Mouse (Mus musculus): Measurements from ENCODE around the gene Plekhg1.

The Plekhg1 gene

DNA sequence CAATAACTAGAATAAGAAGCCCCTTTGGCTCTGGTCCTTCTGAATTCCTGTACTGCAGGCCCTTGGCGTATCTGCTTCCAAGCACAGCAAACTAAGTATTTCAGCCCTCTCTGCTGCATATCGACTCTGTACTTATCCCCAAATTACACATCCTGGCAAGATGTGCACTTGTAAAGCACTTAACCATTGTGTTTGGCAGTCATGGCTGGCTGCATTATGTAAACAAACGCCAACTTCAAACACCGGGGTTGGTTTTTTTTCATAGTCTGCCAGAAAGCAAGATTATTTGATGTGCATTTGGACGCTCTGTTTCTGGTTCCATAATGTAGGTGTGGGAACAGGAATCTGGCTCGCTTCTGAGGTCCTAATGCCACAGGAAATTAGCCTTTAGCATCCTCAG lies 83.7 kb downstream of the Plekhg1 start:
- in situ Hi-C loops (cut with MboI; ENCODE audit: low sequenced_read_pairs), result no loop called here

DNA sequence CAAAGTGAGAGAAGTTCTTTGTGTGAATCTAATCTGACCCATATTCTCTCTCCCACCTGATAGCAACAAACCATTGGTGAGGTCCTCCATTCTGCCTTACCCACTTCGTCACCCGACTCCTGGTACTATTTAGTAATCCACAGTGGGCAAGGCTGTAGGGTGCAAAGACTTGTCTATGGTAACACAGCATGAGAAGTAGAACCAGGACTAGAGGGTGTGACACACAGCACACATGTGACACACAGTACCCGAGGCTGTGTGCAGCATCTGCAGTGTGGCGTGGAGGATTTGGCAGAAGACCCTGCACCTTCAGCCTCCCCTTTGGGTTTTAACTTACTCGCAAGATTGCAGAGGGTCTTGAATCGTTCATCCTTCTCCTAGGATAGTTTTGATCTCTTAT lies 85.9 kb downstream of the Plekhg1 start:
- in situ Hi-C loops (cut with MboI; ENCODE audit: low sequenced_read_pairs), result no loop called here

DNA sequence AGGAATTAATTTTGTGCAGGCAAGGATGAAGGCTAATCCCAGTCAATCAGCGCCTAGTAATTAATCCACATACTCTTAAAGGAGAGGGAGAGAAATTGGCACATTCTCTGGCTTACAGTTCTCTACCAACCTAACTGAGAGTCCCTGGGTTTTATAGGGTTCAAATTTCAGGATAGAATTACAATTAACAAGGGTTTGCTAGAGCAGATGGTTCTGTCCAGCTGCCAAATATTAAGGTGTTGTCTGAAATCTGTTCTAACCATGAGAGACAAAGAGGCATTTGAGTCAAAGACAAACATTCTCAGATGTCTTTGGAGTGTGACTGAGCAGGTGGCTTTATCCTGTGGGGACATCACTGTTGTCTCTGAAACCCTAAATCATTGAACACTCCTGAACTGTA lies 87.2 kb downstream of the Plekhg1 start:
- in situ Hi-C loops (cut with MboI; ENCODE audit: low sequenced_read_pairs), result no loop called here

DNA sequence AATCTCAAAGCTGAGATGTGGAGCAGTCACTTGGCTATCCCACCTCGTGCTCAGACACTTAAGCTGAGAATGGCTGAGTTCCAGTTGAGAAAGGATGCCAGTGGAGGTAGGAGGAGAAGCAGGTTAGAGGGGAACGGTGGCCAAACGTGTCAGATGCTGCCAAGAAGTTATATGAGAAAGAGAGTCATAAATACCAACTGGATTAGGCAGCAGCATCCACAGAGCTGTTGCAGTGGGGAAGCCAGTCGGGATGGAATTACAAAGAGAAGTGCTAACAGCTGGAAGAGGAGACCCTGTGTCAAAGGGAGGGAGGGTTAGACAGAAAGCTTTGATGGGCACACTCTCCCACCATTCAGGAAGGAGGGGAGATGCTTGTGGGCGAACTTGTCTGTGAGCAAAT lies 89.3 kb downstream of the Plekhg1 start:
- in situ Hi-C loops (cut with MboI; ENCODE audit: low sequenced_read_pairs), result no loop called here

DNA sequence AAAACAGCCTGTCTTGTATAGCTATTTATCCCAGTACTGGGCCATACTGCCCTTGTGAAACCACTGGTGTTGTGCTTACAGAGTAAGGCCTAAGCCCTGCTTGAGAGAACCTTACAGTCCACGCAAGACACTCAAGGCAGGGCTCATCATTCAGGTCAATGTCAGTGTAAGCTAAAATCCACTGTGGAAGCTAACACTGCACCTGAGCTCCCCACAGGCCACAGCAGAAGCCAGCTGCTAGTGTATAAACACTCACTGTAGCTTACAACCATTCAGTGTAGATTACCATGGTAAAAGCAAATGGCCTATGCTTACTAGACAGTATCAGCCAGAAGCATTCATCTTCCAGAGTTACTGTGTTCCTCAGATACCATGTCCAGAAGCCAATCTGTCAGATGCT lies 90.5 kb downstream of the Plekhg1 start:
- in situ Hi-C loops (cut with MboI; ENCODE audit: low sequenced_read_pairs), result no loop called here

DNA sequence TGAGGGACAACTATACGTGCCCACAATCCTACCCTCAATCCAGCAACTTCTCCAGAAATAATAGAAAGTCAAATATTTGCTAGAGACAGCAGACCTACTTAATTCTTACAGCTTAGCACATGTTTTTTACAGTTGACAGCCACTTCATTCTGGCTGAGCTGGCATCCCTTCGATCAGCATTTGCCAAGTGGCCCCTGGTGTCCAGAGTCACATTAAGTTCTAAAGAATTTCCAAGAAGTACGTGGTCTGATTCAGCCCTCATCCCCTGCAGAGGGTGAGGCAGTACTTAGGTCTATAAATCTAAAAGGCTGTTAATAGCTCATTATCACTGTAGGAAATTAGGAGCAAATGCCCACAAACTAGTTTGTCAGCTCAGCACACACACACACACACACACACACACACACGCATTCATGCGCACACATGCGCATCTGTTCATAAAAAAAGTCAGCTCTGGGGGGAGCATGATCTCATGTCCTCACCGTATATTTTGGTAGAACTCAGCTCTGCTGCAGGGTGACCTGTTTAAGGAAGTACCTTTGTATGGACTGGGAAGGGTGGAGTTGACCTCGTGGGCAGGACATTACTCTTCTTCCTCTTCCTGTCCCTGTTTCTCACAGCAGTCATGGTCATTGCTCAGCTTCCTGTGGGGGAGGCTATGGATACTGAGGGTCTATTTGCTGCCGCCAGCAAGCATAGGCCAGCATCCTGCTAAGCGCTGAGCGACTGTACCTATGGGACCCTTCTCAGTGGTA lies 91.6 kb downstream of the Plekhg1 start:
- in situ Hi-C loops (cut with MboI; ENCODE audit: low sequenced_read_pairs), result no loop called here

DNA sequence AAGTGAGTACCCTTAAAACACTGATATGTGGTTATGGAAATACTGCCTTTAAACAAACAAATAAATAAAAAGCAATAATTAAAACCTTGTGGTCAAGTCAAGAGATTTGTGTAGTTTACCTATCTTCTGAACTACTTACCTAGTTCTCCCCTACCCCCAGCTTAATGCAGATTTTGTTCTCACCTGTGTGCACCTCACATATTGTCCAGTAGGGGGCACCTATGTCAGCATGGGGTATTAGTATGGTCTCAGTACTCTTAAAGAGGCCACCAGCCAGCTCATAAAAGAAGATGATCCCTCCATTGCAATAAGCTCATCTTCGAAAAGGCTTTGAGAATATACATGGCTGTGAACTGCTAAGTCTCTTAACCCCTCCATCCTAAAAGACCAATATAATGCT lies 93.9 kb downstream of the Plekhg1 start:
- in situ Hi-C loops (cut with MboI; ENCODE audit: low sequenced_read_pairs), result no loop called here

DNA sequence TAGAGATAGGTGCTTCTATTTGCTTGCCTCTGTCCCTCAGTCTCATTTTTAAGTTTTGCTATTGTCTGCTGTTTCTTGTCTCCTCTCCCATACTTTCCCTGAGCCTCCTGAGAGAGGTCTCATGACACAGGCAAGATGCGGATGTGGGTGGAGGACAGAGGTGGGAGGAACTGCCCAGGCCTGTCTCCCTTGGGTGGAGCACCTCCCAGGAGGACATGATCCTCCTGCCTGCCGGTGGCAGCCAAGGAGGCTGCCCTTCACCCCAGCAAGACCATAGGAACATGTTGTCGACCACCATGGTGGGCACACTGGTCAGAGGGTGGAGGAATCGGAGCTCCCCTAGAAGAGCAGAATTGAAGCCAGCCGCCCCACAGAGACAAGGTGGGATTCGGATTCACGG lies 94.5 kb downstream of the Plekhg1 start:
- in situ Hi-C loops (cut with MboI; ENCODE audit: low sequenced_read_pairs), result no loop called here

DNA sequence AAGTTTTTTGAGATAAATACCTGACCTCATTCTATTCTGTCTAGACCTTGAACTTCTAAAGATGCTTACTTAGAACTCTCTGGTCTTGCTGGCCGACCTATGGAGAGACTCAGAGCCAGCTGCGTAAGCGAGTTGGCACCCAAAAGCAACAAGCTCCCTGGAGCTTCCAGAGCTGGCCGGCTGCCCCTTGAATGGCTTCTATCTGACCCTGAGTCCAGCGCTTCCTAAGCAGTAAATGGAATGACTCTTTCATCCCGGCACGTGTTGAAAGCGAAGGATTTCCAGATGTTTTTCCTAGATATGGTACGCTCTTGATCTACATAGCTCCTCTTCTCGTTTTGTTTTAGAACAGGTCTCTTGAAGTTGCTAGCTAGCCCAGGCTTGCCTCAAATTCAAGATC lies 95.5 kb downstream of the Plekhg1 start:
- in situ Hi-C loops (cut with MboI; ENCODE audit: low sequenced_read_pairs), result no loop called here

DNA sequence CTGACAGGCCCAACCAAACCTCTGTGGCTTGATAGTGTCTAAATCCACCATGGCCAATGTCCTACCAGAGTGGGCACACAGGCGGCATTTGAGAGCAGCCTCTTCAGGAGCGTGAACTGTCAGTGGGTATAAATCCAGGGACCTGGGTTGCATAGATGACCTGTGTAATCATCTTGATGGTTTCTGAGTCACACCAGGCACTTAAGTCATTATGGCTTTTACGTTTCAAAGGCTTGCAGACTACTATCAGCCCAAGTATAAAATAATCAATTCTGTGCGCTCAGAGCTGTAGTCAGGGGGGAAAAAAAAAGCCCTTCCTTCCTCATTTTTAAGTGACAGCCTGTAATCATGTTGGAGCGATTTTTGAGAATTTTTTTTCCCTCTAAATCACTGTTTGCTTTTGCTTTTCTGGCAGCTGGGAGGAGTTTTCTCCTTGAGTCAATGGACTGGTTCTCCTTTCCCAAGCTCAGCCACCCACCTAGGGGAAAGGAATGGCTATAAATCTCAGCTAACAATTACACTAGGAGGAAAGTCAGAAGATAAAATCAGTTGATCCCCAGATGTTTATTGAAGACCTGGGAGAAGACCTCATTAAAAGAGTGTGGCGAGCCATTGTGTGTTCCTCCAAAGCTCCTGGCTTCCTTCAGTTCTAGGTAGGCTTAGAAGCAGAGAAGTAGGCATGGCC lies 99.7 kb downstream of the Plekhg1 start:
- in situ Hi-C loops (cut with MboI; ENCODE audit: low sequenced_read_pairs), result no loop called here

DNA sequence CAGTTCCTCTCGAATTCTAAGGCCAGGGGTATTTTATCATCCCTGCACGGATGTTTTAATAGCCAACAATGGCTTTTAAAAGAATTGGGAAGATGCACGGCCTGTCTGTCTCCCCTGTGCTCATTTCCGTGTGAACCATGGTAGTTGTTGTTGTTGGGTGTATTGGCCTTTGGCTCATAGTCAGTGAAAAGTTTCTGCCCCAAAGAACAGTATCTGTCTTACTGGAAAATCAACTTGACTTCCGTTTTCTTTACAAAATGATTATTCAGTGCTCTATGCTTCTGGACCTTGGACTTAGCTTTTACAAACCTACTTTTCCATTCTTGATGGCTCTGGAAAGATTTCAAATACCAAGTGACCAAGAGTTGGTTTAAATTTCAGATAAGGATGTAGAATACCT lies 104.3 kb downstream of the Plekhg1 start:
- in situ Hi-C loops (cut with MboI; ENCODE audit: low sequenced_read_pairs), result no loop called here

DNA sequence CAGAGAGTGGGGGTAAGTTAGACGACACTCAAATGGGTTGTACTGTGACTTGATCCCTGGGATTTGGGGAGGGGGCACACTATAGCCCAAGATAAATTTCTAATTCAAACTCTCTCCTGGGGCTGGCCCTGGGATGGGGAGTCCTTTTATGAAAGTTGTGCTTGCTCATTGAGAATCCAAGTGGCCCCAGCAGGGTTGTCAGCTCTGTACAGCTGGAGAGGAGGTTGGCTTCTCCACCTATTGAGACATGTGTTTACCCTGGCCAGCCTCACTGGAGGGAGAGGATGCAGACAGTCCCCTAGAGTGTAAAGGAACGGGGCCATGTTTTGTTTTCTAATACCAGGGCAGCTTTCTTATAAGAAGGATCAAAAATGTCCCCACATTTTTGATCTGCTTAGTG lies 106.9 kb downstream of the Plekhg1 start:
- in situ Hi-C loops (cut with MboI; ENCODE audit: low sequenced_read_pairs), result no loop called here

DNA sequence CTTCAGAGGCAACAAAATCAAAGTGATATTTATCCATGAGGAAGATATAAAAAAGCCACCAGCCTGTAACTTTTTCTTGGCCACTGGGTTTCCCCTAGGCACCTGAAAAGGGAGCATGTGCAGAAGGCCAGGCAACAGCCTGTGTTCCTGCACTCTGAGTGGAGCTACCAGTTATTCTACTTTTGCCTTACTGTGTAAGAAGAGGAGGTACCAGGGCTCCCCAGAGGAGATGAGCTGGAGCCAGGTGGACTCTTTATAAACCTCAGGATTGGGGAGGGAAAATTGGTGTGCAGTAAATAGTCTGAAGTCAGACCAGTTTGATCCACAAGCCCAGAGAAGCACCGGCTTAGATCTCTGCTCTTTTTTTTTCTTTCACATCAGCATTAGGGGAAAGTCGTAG lies 111.3 kb downstream of the Plekhg1 start:
- in situ Hi-C loops (cut with MboI; ENCODE audit: low sequenced_read_pairs), result no loop called here

DNA sequence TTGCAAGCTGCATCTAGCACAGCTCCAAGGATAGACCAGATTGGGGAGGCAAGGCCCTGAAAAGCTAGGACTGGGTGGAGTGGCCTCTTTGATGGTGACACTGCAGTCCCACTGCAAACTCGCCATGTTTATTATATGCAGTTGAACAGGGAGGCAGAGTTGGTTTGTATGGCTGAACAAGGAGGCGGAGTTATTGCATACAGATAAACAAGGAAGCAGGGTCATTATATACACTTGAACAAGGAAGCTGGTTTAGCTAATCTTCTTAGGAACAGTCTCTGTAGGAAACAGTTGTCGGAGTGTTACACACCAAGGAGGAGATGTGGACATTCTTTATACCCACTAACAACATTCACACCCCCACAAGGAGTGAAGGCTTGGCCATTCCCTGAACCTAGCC lies 112.6 kb downstream of the Plekhg1 start:
- in situ Hi-C loops (cut with MboI; ENCODE audit: low sequenced_read_pairs), result no loop called here

DNA sequence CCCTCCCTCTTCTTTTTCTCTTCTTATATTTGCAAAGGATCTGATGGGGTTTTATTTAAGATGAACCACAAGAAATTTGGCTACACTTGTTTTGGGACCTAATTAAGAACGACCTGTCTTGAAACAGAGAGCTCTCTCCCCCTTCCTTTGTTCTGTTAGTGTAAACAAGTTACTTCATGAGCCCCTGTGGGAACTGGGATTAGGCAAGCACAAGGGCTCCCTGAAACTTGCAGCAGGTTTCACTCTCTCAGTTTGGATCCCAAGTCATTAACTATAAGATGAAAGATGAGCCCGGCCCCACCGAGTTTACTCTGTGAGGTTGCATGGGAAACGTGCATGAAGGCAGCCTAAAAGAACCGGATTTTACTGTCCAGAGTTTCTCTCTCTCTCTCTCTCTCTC lies 117.7 kb downstream of the Plekhg1 start:
- in situ Hi-C loops (cut with MboI; ENCODE audit: low sequenced_read_pairs), result no loop called here

DNA sequence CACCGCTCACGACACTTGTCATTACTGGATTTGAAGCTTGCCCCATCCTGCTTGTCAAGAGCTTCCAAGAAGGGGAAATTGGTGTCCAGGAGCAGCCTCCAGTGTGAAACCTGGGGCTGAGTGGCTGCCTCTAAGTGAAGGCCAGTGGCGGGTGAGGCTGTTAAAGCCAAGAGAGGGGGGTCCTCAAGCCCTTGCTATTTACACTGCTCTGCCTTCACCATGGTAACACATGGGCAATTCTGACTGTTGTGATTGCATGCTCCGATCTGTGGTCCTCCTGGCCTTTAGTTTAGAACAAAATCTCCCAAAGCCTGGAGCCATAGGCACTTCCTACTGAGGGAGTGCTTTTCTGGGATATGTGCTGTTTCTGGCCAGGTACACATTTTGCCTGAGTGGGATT lies 118.3 kb downstream of the Plekhg1 start:
- in situ Hi-C loops (cut with MboI; ENCODE audit: low sequenced_read_pairs), result no loop called here

DNA sequence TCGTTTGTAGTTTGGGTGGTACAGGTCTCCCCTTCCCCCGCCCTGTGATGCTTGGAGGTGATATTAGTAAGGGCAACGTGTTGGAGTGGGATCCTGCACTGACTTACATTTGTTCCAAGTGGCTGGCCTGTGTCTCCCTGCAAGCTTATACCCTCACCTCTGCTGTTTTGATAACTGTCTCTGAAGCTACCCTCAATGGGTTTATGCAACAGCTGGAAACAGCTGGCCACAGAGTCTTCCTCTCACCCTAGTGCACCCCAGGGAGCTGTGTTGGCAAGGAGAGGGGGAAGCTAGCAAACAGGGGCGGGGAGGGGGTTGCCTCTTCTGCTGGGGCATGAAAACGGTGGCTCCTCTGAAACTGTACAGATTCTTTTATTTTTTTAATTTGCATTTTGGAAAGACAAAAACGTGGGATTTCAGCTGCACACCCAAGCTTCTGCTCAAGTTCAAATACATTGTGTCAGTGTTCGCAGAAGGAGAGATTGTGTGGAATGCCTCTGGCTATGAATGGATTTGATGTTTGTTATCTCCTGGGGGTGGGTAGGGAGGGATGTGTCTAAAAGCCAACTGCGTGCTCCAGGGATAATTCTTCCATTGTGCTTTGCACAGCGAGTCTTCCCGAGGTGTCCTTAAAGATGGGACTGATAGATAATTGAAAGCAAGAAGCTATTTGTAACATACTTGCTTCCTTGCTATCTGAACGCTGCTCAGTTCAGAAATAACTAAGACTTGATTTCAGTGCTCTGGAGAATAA lies 119.0 kb downstream of the Plekhg1 start:
- in situ Hi-C loops (cut with MboI; ENCODE audit: low sequenced_read_pairs), result no loop called here

DNA sequence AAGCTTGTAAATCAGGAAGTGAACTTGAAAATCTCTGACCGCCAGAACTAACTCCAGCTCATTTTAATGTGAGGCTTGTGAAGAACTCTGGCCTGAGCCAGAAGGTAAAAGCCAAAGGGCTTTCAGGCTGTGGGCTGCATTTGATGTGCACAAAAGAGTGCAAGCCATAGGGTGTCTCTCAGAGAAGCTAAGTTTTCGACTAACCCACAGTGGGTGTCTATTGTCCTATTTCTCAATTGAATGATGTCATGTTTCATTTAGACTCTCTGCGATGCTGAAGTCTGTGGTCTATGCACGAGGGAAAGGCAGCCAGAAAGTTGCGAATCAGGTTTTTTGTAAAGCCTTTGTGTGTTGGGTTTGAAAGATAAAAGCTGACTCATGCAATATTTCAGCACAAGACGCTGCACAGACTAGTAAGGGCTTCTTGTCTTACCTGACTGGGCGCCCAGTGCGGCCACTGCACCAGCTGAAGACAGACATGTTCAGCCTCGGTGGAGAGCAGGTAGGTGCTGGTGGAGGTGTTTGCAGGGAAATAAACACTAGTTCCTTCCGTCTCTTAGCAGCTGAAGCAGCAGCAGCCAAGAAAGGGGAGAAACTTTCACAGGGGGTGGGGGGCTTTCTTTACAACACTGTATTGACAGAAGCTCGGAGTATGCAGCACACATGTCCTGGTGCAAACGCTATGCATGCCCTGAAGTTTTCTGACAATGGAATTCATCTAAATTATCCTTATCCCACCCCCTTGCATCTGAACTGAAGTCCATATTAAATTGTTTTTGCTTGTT lies 123.4 kb downstream of the Plekhg1 start:
- in situ Hi-C loops (cut with MboI; ENCODE audit: low sequenced_read_pairs), result no loop called here

DNA sequence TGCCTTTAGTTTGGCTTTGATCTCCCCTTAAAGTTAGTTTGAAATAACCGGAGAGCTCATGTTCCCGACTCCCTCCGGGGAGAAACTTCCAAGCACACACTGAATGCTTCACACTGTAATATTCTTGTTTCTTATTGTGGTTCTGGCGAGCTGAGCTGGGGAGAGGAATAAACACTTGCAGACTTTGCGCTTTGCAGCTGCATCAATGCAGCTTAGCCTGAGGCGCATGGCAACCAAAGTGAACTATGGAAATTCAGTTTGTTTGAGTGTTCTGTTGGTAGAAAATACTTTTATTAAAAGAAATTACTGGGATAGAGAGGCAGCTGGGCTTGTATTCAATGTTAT lies 124.0 kb downstream of the Plekhg1 start:
- in situ Hi-C loops (cut with MboI; ENCODE audit: low sequenced_read_pairs), result no loop called here

DNA sequence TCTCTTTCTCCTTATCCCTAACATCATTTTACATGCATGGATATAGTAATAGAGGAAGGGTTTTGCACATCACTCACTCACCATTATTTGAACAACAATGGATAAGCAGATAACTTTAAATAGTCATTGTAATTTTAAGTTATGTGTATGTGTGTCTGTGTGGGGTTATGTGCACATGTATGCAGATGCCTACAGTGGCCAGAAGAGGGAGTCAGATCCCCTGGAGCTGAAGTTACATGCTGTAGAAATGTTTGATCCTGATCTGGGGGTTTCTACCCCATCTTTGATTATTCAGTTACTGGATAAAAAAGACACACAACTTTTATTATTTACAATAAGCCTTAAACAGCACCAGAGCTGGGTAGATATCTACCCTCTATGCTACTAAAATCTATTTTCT lies 127.1 kb downstream of the Plekhg1 start:
- in situ Hi-C loops (cut with MboI; ENCODE audit: low sequenced_read_pairs), result no loop called here

DNA sequence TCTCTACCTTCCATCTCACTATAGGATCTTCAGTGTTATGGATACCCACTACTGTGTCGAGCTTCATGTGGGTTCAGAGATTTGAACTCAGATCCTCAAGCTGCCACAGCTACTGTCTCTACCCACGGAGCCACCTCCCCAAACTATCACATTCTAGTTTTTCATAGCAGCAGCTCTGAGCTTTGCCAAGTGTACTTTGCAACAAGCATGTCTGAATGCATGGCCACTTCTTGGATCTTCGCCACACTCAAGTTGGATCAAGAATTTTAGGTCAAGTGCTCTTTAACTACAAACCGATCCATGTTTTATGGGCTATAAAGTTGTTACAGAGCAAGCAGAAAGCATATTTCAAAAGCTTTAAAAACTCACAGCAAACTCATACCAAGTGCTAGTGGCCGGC lies 130.7 kb downstream of the Plekhg1 start:
- in situ Hi-C loops (cut with MboI; ENCODE audit: low sequenced_read_pairs), result no loop called here
